ENCODE assay signal across 17 mouse cellular contexts in genomic region chr4:57794547-57794946, GRCm38 (mm10).
DNase-seq lines count a peak whose midpoint lies in the region; ATAC-seq lines count a peak whose summit lies in the region.
"Had no signal": no experiment of that assay in that cellular context is flagged by ENCODE, and none has a peak within 500 bp of the region (broad histone marks: within the 10 kb centered on the region; RNA-seq: fewer than 3 reads in every experiment).

No protein-coding gene starts in this region.

- no peak for ATAC-seq in heart, embryonic 12.5 days (ENCODE audit: insufficient number of reproducible peaks, low FRiP score)
- peak; percentile 88 for ATAC-seq in lung, embryonic 16.5 days (ENCODE audit: low read depth)
- ATAC-seq in stomach, embryonic 16.5 days (ENCODE audit: insufficient read depth, low FRiP score) = peak; percentile 48; the same call in 1 of the 2 replicates

- peak overlapping the region; percentile 67 for H3K27ac ChIP-seq in heart, embryonic 12.5 days (ENCODE audit: poor library complexity, severe bottlenecking)
- peak overlapping the region; percentile 71 for H3K27ac ChIP-seq in lung, embryonic 16.5 days (ENCODE audit: low read length)
- peak overlapping the region; percentile 4; the same call in 1 of the 2 replicates for H3K27ac ChIP-seq in stomach, embryonic 16.5 days (ENCODE audit: low read length)
- H3K27ac ChIP-seq: embryonic facial prominence, embryonic 13.5 days; hindbrain, embryonic 13.5 days; liver, embryonic 13.5 days; neural tube, embryonic 12.5 days had no signal

- H3K4me1 ChIP-seq in heart, embryonic 12.5 days (replicated peaks) = peaks cover 60% of the 10 kb centered on the region
- peaks cover 18% of the 10 kb centered on the region for H3K4me1 ChIP-seq in lung, embryonic 16.5 days (replicated peaks; ENCODE audit: control insufficient read depth, insufficient read depth, low read length)
- peaks cover 20% of the 10 kb centered on the region; the same call in 1 of the 2 replicates for H3K4me1 ChIP-seq in stomach, embryonic 16.5 days (ENCODE audit: control insufficient read depth, insufficient read depth, low read length)

- no peak for DNase-seq in heart, postnatal 36 days
- no peak for DNase-seq in lung, postnatal 36 days
- DNase-seq in MEL-GATA-1-ER (ENCODE audit: extremely low read depth, low read depth) = peak; percentile 41
- no peak for DNase-seq in urinary bladder, postnatal 4 days (ENCODE audit: low spot score in 2 of 2)
- DNase-seq: cerebellum, adult 11-12 months; gastrocnemius, postnatal 36 days; kidney, adult 11 months; kidney, postnatal 36 days; liver, embryonic 13.5 days; right cerebral cortex, postnatal 14 days had no signal

- H3K27me3 ChIP-seq in heart, embryonic 12.5 days (replicated peaks) = no peaks in the 10 kb centered on the region
- H3K27me3 ChIP-seq in lung, embryonic 16.5 days (ENCODE audit: control insufficient read depth, insufficient read depth, low read depth, low read length) = no peaks in the 10 kb centered on the region
- H3K27me3 ChIP-seq in stomach, embryonic 16.5 days (ENCODE audit: control insufficient read depth, insufficient read depth, low read length) = no peaks in the 10 kb centered on the region
- H3K27me3 ChIP-seq: embryonic facial prominence, embryonic 13.5 days; hindbrain, embryonic 13.5 days; liver, embryonic 13.5 days; neural tube, embryonic 12.5 days had no signal

- no peaks in the 10 kb centered on the region for H3K9me3 ChIP-seq in heart, embryonic 12.5 days (replicated peaks)
- H3K9me3 ChIP-seq in lung, embryonic 16.5 days (ENCODE audit: control insufficient read depth, low read length) = no peaks in the 10 kb centered on the region
- H3K9me3 ChIP-seq in stomach, embryonic 16.5 days (replicated peaks; ENCODE audit: control insufficient read depth, low read length) = no peaks in the 10 kb centered on the region
- H3K9me3 ChIP-seq: embryonic facial prominence, embryonic 13.5 days; hindbrain, embryonic 13.5 days; liver, embryonic 13.5 days; megakaryocyte, embryonic 14.5 days; neural tube, embryonic 12.5 days had no signal

- intact Hi-C loops in heart, postnatal 36 days (cut with DNase I) = no loop called here

- no peak overlapping the region for H3K4me2 ChIP-seq in heart, embryonic 12.5 days
- no peak overlapping the region for H3K4me2 ChIP-seq in lung, embryonic 16.5 days (ENCODE audit: low read depth, low read length)
- H3K4me2 ChIP-seq in stomach, embryonic 16.5 days (ENCODE audit: low read depth, low read length) = no peak overlapping the region
- H3K4me2 ChIP-seq: embryonic facial prominence, embryonic 13.5 days; hindbrain, embryonic 13.5 days; neural tube, embryonic 12.5 days had no signal

- H3K36me3 ChIP-seq in heart, embryonic 12.5 days = no peaks in the 10 kb centered on the region
- H3K36me3 ChIP-seq in lung, embryonic 16.5 days (ENCODE audit: control insufficient read depth, insufficient read depth, low read length) = no peaks in the 10 kb centered on the region
- no peaks in the 10 kb centered on the region for H3K36me3 ChIP-seq in stomach, embryonic 16.5 days (ENCODE audit: control insufficient read depth, insufficient read depth, low read length)
- H3K36me3 ChIP-seq: embryonic facial prominence, embryonic 13.5 days; hindbrain, embryonic 13.5 days; liver, embryonic 13.5 days; neural tube, embryonic 12.5 days had no signal

- no peak overlapping the region for H3K4me3 ChIP-seq in heart, embryonic 12.5 days
- H3K4me3 ChIP-seq in lung, embryonic 16.5 days (ENCODE audit: low read length) = no peak overlapping the region
- H3K4me3 ChIP-seq in stomach, embryonic 16.5 days (replicated peaks; ENCODE audit: low read length) = no peak overlapping the region
- H3K4me3 ChIP-seq: embryonic facial prominence, embryonic 13.5 days; hindbrain, embryonic 13.5 days; liver, embryonic 13.5 days; megakaryocyte, embryonic 14.5 days; neural tube, embryonic 12.5 days had no signal

- WGBS in heart, embryonic 12.5 days = 19% methylated on average over 3 of the region's 3 CpGs
- WGBS in lung, embryonic 16.5 days = 8% methylated on average over 3 of the region's 3 CpGs
- 15% methylated on average over 3 of the region's 3 CpGs for WGBS in stomach, embryonic 16.5 days

- no peak overlapping the region for H3K9ac ChIP-seq in heart, embryonic 12.5 days
- H3K9ac ChIP-seq in lung, embryonic 16.5 days (ENCODE audit: low read length) = no peak overlapping the region
- H3K9ac ChIP-seq in stomach, embryonic 16.5 days (ENCODE audit: low read length) = no peak overlapping the region
- H3K9ac ChIP-seq: embryonic facial prominence, embryonic 13.5 days; hindbrain, embryonic 13.5 days; liver, embryonic 13.5 days; neural tube, embryonic 12.5 days had no signal

Comparison
In these comparisons a context has a peak if more than half of its experiments do, and no peak if none do; other contexts are left out.
1. H3K27ac ChIP-seq: peak in every context shown above with its lines; median percentile 71 in lung, embryonic 16.5 days; 67 in heart, embryonic 12.5 days; 4 in stomach, embryonic 16.5 days.